Mouse (Mus musculus): ENCODE results near the gene Nxph4. TPM values are rescaled to one million over a fixed set of nuclear protein-coding genes. Genes with fewer than 3 reads are reported as not detected.

Nxph4 gene
- polyA plus RNA-seq, 2 experiments: 7.2 to 17.5 TPM

GRCm38 (mm10) chr10:127569450-127569849, 35.1 kb upstream of the Nxph4 start:
- ATAC-seq (ENCODE audit: low FRiP score, low read depth): 0 out of 2 replicates have a peak, but pooled peaks have one; percentile 45
- DNase-seq (ENCODE audit: low spot score): peak; percentile 86
- no peak overlapping the region for H3K9ac ChIP-seq (ENCODE audit: low read depth, low read length, severe bottlenecking)

GRCm38 (mm10) chr10:127566553-127567326, 32.4 kb upstream of the Nxph4 start:
- Histone ChIP-seq H3K4me1 (ENCODE audit: control insufficient read depth, insufficient read depth, low read length) (no peaks in the 10 kb centered on the region), H3K36me3 (ENCODE audit: control insufficient read depth, insufficient read depth, low read length) (peaks cover 85% of the 10 kb centered on the region), H3K9me3 (ENCODE audit: control insufficient read depth, low read length) (no peaks in the 10 kb centered on the region), H3K27ac (replicated peaks; ENCODE audit: low read depth, low read length) (no peak overlapping the region), H3K4me2 (replicated peaks; ENCODE audit: low read depth, low read length, severe bottlenecking) (no peak overlapping the region), H3K4me3 (replicated peaks; ENCODE audit: low read length) (no peak overlapping the region), H3K27me3 (ENCODE audit: control insufficient read depth, insufficient read depth, low read length) (no peaks in the 10 kb centered on the region), H3K9ac (ENCODE audit: low read depth, low read length, severe bottlenecking) (no peak overlapping the region)
- no peak for TF ChIP-seq POLR2A (IDR thresholded peaks at IDR 0.05; ENCODE audit: borderline replicate concordance, extremely low read depth, insufficient read depth, insufficient read length)
- no peak for ATAC-seq (ENCODE audit: low FRiP score, low read depth)
- DNase-seq (ENCODE audit: low spot score): no peak
- WGBS: 95% methylated on average over 28 of the region's 28 CpGs

More at GRCm38 (mm10) chr10:127569450-127569849, 35.1 kb upstream of the Nxph4 start:
- H3K27me3 ChIP-seq (ENCODE audit: control insufficient read depth, insufficient read depth, low read length): no peaks in the 10 kb centered on the region
- no peaks in the 10 kb centered on the region for H3K9me3 ChIP-seq (ENCODE audit: control insufficient read depth, low read length)
- H3K36me3 ChIP-seq (ENCODE audit: control insufficient read depth, insufficient read depth, low read length): peaks cover 85% of the 10 kb centered on the region
- H3K4me2 ChIP-seq (replicated peaks; ENCODE audit: low read depth, low read length, severe bottlenecking): no peak overlapping the region
- H3K4me1 ChIP-seq (ENCODE audit: control insufficient read depth, insufficient read depth, low read length): no peaks in the 10 kb centered on the region
- TF ChIP-seq POLR2A (IDR thresholded peaks at IDR 0.05; ENCODE audit: borderline replicate concordance, extremely low read depth, insufficient read depth, insufficient read length): no peak
- H3K4me3 ChIP-seq (replicated peaks; ENCODE audit: low read length): no peak overlapping the region
- WGBS: 46% methylated on average over 3 of the region's 3 CpGs
- H3K27ac ChIP-seq (replicated peaks; ENCODE audit: low read depth, low read length): no peak overlapping the region

GRCm38 (mm10) chr10:127564301-127564700, 29.9 kb upstream of the Nxph4 start:
- Histone ChIP-seq H3K36me3 (ENCODE audit: control insufficient read depth, insufficient read depth, low read length) (peaks cover 92% of the 10 kb centered on the region), H3K9me3 (ENCODE audit: control insufficient read depth, low read length) (no peaks in the 10 kb centered on the region), H3K4me2 (replicated peaks; ENCODE audit: low read depth, low read length, severe bottlenecking) (no peak overlapping the region), H3K4me3 (replicated peaks; ENCODE audit: low read length) (no peak overlapping the region), H3K27ac (replicated peaks; ENCODE audit: low read depth, low read length) (no peak overlapping the region), H3K9ac (ENCODE audit: low read depth, low read length, severe bottlenecking) (no peak overlapping the region), H3K27me3 (ENCODE audit: control insufficient read depth, insufficient read depth, low read length) (no peaks in the 10 kb centered on the region), H3K4me1 (ENCODE audit: control insufficient read depth, insufficient read depth, low read length) (no peaks in the 10 kb centered on the region)
- no peak for TF ChIP-seq POLR2A (IDR thresholded peaks at IDR 0.05; ENCODE audit: borderline replicate concordance, extremely low read depth, insufficient read depth, insufficient read length)
- 51% methylated on average over 13 of the region's 13 CpGs for WGBS
- ATAC-seq (ENCODE audit: low FRiP score, low read depth) (peak; percentile 67), DNase-seq (ENCODE audit: low spot score) (peak; percentile 53)

- no peaks in the 10 kb centered on the region for H3K4me1 ChIP-seq (ENCODE audit: control insufficient read depth, insufficient read depth, low read length)
- no peak overlapping the region for H3K4me3 ChIP-seq (replicated peaks; ENCODE audit: low read length)
- H3K9me3 ChIP-seq (ENCODE audit: control insufficient read depth, low read length): no peaks in the 10 kb centered on the region
- no peak overlapping the region for H3K4me2 ChIP-seq (replicated peaks; ENCODE audit: low read depth, low read length, severe bottlenecking)
- DNase-seq (ENCODE audit: low spot score) (peak; percentile 29), ATAC-seq (ENCODE audit: low FRiP score, low read depth) (0 out of 2 replicates have a peak, but pooled peaks have one; percentile 12)
- TF ChIP-seq POLR2A (IDR thresholded peaks at IDR 0.05; ENCODE audit: borderline replicate concordance, extremely low read depth, insufficient read depth, insufficient read length): no peak
- peaks cover 92% of the 10 kb centered on the region for H3K36me3 ChIP-seq (ENCODE audit: control insufficient read depth, insufficient read depth, low read length)
- 76% methylated on average over 8 of the region's 8 CpGs for WGBS
- no peak overlapping the region for H3K27ac ChIP-seq (replicated peaks; ENCODE audit: low read depth, low read length)
- no peaks in the 10 kb centered on the region for H3K27me3 ChIP-seq (ENCODE audit: control insufficient read depth, insufficient read depth, low read length)
- H3K9ac ChIP-seq (ENCODE audit: low read depth, low read length, severe bottlenecking): no peak overlapping the region
These were observed 29.5 kb upstream of the Nxph4 start for GRCm38 (mm10) chr10:127563840-127564239.

- no peak for TF ChIP-seq POLR2A (IDR thresholded peaks at IDR 0.05; ENCODE audit: borderline replicate concordance, extremely low read depth, insufficient read depth, insufficient read length)
- no peak for DNase-seq (ENCODE audit: low spot score)
- Histone ChIP-seq H3K4me1 (ENCODE audit: control insufficient read depth, insufficient read depth, low read length) (no peaks in the 10 kb centered on the region), H3K36me3 (ENCODE audit: control insufficient read depth, insufficient read depth, low read length) (peaks cover 95% of the 10 kb centered on the region), H3K4me2 (replicated peaks; ENCODE audit: low read depth, low read length, severe bottlenecking) (no peak overlapping the region), H3K4me3 (replicated peaks; ENCODE audit: low read length) (no peak overlapping the region), H3K27ac (replicated peaks; ENCODE audit: low read depth, low read length) (no peak overlapping the region), H3K27me3 (ENCODE audit: control insufficient read depth, insufficient read depth, low read length) (no peaks in the 10 kb centered on the region), H3K9me3 (ENCODE audit: control insufficient read depth, low read length) (no peaks in the 10 kb centered on the region), H3K9ac (ENCODE audit: low read depth, low read length, severe bottlenecking) (no peak overlapping the region)
- ATAC-seq (ENCODE audit: low FRiP score, low read depth): no peak
These were observed 26.8 kb upstream of the Nxph4 start for GRCm38 (mm10) chr10:127561145-127561544.
